Mouse (Mus musculus) frontal cortex, adult (tissue): ENCODE data around the gene Mfsd4b1.
A peak's percentile ranks its signal among the peaks of the same experiment; 100 is the strongest.

Experiments
- ATAC-seq: cut with Nextera tagmentation; 2 replicates; pipeline ENCODE4 v1.9.2; 2017; ENCODE audit warnings: mild to moderate bottlenecking, moderate library complexity, mixed read lengths; ENCODE audit not compliant: low TSS enrichment

The Mfsd4b1 gene

DNA sequence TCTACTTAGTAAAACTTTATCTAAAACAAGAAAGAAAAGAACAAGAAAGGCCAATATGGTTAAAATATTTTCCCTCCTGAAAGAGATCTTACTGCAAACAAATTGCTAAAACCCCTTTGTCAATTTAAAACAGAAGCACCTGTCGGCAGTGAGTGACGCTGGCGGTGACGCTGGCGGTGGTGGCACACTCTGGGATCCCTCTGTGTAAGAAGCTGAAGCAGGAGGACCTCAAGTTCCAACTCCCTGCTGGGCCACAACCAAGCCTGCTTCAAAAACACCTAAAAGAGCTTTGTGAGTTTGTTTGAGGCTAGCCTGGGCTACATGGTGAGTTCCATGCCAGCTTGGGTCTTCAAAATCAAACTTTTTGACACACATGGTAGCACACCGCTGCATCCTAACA lies 9.9 kb upstream of the Mfsd4b1 start:
- no peak for ATAC-seq

DNA sequence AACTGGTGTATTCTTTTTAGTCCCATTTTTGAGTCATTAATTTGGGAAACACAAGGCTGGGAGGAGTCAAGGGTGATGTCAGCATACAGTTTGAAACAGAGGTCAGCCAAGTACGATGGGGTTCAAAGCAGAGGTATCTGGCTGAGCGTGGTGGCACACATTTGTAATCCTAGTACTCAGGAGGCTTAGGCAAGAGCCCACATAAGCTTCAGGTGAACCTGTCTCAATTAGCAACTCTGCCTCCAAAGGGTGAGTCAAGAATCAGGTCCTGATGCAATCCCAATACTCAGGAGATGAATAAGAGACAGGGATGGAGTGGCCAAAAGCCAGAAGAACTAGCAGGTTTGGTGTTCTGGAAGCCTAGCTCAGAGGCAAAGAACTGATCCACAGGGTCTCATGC lies 7.8 kb upstream of the Mfsd4b1 start:
- no peak for ATAC-seq

DNA sequence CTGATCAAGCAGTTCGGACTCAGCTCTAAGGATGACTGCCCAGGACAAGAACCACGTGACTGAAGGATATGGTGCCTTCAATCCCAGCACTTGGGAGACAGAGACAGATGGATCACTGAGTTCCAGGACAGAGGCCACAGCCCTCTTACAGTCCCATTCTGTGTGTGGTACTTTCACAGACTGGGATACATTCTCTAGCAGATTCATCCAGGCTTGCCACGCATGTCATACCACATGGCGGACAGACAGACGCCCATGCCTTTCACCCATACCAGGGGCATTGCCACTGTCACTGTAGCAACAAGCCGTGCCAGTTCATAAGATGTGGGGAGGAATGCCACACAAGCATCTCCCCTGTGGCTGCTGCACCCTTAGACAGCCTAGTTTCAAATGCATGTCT lies 5.6 kb upstream of the Mfsd4b1 start:
- ATAC-seq: no peak

DNA sequence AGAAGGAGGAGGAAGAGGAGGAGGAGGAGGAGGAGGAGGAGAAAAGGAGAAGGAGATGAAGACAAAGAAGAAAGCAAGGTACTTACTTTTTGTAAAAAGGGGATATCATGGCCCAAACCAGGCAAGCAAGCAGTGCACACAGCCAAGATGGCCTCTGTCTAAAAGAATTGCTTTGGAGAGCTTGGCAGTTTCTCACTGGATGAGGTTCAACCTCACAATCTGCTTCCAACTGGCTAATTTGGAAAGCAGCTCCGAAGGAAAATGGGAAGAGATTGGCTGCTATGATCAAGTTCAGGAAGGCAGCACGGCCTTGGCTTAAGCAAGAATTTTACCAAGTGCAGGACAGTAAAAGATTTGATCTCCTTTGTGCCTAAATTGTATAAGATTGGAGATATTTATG lies 4.5 kb upstream of the Mfsd4b1 start:
- no peak for ATAC-seq

DNA sequence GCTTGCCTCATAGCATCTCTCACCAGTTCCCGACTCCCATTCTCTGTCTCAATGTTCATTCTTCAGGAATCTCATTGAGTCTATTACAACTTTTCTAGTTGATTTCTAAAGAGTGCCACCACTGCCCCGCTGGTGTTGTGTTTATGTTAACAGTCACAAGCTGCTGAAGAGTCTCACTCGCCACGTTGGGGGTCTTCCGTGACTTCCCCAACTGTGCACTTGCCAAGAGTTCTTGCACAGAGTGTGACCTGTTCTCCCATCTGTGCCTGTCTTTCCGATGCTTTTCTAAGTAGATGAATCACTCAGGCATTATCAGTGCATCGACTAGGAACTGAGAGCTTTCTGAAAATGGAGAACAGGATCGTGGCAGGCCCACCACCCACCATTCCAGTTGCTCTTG lies 3.0 kb upstream of the Mfsd4b1 start:
- no peak for ATAC-seq

DNA sequence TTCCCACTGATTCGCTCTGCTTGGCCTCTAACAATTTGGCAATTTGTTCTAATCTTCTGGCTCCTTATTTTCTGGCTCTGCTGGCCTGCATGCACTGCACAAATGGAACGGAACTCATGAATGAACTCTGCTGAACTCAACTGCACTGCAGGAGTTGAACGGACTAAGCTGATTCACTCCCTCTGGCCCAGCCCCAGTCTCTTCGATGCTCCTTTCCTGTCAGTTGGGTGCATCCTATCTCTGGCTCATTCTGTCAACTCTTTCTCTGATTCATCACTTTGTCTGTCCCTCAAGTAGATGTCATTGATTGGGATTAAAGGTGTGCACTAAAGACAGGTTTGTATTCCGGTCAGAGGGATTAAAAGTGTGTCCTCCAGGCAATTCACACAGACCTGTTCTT lies 1.5 kb upstream of the Mfsd4b1 start:
- no peak for ATAC-seq

DNA sequence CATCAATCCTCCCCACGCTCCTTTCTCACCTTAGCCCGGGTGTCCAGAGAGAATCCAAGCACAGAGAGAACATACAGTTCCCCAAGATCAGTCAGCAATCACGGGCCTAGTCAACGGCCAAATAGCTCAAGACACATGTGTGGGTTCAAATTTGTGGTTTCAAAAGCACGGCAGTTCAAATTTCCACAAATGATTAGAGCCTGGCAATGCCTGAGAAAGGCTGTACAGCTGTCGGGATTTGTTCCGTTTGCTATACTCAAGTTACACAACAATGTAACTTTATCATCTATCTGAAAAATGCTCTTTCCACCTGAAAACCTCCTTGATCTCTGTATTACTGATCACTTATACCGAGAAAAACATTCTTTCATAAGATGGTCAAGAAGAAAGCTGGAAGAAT lies 492 bp upstream of the Mfsd4b1 start:
- ATAC-seq: peak; percentile 48

DNA sequence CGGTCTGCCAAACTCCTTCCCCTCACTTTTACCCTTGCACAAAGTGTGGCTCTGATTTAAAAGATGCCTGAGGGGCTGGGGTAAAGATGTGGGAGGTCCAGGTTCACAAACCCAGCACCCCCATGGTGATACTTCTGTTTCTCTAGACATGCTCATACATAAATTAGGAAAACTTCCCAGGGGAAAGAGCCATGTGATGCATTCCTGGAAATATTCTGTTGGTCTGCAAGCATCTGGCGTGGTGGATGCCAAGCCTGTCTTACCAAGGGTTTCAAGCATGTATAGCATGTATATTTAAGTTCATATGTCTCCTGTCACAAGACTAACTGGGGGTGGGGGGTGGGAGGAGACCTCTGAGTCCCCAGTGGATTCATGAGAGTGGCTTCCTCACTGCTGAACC lies 4.7 kb downstream of the Mfsd4b1 start:
- no peak for ATAC-seq

DNA sequence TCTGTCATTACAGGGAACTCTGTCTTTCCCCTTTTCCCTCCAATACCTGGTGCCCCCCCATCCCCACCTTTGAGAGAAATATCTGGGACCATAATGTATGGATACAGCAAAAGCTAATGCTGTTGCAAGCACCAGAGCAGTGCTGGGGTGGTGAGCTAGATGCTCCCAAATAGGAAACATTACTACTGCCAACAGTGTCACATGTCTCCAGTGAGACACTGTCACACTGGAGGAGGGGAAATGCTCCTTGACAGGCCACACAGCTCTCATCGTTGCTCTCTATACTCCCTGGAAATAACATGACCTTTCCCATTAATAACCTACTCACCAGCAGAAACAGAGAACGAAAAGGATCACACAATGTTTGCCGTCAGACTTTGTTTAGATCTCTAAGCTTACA lies 5.6 kb downstream of the Mfsd4b1 start:
- peak; percentile 74 for ATAC-seq

DNA sequence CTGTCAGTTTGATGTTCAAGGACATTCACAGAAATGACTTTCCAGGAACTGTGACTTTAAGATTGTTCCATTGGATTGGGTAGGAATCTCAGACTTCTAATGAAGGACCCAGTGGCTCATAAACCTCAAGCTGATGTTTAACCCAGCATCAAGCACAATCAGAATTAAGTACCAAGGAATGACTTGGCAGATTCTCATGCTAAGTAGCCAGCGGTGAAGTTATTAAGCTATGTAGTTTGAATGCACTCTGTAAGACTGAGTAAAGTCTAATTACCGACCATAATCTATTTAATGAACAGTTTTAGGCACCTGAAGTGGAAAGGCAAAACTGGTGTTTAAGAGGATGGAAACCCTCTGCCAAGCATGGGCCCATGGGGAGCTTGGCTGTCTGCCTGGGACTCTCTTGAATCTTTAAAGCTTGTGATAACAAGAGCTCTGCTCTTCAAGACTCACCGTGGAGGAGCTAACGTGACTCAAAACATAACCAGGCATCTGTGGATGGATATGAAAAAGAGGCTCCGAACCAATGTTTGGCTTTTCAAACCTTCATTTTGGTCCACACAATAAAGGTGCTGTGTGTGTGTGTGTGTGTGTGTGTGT lies 6.7 kb downstream of the Mfsd4b1 start:
- no peak for ATAC-seq

DNA sequence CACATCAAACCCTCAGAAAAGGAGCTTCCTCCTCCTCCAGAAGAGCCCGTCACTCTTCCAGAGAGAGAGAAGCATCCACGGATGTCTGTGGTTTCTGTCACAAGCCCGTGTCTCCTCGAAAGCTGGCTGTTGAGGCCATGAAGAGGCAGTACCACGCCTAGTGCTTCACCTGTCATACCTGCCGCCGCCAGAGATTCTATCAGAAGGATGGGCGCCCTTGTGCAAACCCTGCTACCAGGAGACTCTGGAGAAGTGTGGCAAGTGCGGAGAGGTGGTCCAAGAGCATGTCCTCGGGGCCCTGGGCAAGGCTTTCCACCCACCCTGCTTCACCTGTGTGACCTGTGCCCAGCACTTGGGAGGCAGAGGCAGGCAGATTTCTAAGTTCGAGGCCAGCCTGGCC lies 15.5 kb downstream of the Mfsd4b1 start:
- ATAC-seq: no peak

DNA sequence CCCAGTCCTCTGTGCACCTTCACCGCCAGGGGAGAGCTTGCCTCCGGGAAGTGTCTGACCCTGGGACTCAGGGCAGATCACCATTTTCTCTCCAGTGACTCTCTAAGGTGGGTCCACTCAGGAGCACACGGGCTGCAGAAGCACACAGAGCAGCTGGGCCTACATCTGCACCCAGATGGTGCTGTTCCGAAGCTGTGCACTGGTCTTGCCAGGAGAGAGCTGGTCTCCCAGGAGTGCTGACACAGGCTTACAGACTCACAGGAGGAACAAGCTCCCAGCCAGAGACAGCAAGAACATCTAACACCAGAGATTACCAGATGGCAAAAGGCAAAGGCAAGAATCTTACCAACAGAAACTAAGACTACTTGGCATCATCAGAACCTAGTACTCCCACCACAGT lies 16.2 kb downstream of the Mfsd4b1 start:
- peak; percentile 55; the same call in 1 of the 2 replicates for ATAC-seq

DNA sequence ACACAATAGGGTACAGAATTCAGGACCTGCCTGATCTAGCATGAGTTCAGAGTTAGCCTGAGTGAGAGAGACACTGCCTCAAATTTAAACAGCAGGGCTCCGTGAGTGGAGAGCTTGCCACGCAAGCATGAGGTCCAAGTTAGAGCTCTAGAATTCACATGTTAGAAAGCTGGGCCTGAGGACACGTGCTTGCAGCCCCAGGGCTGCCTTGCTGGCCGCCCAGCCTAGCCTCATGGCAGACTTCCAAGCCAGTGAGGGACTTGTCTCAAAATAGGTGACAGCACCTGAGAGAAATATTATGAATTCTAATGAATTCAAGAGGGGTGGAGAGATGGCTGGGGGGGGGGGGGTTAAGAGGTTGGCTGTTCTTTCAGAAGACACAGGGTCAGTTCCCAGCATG lies 17.1 kb downstream of the Mfsd4b1 start:
- ATAC-seq: no peak

DNA sequence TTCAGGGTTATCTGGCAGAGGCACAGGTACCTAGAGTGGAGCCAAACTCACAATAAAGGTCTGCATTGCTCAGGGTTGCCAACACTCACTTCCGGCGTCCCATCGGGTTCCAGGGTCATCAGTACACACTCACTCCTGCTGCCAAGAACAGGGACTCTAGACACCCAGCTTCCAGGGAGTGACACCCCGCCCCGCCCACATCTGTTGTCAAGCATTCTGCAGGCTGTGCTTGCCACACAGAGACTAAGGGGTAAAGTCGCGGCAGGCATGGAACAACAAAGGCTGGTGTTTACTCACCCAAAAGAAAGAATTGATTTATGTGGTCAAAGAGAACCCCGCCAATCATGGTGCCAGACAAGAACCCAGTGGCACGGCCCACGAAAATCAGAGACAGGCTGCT lies 18.1 kb downstream of the Mfsd4b1 start:
- ATAC-seq: no peak

DNA sequence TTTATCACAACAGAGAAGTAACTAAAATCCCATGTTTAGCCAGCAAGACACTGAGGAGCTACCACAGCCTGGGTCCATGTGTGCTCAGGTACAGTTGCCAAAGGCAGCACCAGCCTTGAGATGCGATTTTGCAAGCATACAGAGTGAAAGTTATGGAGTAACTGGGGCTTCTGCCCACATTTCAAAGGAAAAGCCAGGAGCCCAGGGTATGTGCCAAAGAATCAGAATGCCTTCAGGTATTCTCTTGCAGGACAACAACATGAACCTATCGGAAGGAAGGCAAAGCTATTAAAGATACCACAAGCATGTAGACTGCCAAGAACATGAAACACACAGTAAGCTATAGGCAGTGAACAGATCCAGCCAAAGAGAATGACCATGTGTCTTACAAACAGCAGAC lies 24.3 kb downstream of the Mfsd4b1 start:
- ATAC-seq: no peak

DNA sequence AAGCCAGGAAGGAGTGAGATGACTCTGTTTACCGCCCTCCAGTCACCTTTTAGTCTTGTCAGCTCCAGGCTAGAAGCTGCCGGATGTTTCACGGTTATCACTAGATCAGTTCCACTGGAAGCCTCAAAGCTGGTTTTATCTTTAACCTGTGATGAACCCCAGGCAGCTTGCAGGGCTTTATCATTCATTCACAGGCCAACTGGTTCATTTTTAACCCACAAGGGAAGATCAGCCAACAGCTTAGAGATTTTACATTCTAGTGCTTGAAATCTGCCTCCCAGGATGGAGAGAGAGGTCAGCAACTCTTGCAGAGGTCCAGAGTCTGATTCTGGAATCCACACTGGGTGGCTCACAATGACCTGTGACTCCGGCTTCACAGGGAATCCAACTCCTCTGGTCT lies 33.9 kb downstream of the Mfsd4b1 start:
- no peak for ATAC-seq

DNA sequence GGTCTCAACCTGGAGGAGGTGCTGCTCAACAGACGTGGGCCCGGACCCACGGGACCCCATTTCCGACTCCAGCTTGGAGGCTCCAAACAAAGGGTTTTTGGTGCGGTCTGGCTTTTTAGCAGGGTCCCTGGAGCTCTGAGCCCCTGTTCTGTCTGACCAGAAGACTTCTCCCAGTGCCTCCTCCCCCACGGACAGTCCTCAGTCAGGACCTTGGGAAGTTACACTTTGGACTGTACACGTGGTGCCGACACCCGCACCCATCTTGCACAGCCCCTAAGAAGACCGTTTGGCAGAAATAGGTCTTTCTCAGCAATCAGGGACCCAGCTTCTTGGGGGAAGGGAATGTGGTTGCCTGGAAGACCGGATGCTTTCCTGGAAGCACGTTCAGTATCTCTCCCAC lies 38.6 kb downstream of the Mfsd4b1 start, which contains the start of gene Mfsd4b5:
Gene Mfsd4b5, minus strand, starts transcription at position 181 of the 400 bp plus-strand sequence.
- ATAC-seq: no peak

DNA sequence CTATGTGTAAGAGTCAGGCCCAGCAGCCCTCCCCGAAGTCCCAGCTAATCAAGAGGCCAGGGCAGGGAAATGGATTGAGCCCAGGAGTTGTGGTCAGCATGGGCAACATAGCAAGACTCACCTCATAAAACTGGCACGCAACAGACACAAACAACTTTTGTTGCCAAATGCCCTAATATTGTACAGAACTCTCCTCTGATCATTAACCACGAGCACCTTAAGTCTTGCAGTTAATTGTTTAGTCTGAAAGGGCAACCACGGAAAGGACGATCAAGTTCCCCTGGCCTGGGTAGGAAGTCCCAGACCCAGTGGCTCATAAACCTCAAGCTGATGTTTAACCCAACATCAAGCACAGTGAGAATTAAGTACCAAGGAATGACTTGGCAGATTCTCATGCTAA lies 42.5 kb downstream of the Mfsd4b1 start:
- ATAC-seq: no peak

DNA sequence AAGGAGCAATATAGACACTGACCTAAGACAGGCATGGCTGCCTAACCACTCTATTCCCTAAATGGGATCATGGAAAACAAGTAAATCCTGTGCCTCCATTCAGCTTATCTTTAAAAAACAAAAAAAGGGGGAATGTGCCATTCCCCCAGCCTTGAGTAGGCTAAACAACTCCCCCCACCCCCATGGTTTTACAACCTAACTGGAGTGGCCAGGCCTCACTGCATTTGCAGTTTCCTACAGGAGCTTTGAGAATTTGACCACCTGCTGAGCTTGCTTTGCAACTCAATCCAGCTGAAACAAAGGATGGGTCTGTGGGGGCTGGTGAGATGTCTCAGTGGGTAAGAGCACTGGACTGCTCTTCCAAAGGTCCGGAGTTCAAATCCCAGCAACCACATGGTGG lies 46.8 kb downstream of the Mfsd4b1 start:
- ATAC-seq: no peak

DNA sequence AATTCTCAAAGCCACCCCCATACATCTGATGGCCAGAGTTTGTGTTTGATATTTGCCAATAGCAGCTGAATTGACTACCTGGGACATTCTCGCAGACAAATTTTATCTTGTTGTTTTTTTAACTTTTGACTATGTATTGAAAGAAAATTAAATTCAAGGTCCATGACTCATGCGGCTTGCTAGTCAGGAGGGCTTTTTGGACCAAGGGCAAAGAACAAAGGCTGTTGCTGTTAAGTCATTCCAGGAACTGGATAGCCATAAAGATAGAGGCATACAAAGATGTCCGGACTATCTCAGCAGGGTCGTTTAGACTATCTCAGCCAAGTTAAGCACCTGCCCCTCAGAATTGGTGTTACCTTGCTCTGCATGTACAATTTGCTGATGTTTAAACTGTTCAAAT lies 47.7 kb downstream of the Mfsd4b1 start:
- no peak for ATAC-seq

DNA sequence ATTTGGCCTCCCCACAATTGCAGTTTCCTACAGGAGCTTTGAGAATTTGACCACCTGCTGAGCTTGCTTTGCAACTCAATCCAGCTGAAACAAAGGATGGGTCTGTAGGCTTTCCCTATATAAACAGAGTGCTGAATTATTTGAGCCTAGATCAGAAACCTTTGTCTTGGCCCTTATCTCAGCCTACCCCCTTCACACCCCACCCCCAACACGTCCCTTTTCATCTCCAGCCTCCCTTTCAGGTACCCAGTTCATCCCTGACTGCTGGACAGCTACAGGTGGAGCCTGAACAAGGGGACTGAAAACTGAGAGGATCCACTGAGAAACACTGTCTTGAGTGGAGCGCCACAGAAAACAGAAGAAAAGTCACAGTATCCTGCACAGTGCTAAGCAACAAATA lies 49.3 kb downstream of the Mfsd4b1 start:
- no peak for ATAC-seq

DNA sequence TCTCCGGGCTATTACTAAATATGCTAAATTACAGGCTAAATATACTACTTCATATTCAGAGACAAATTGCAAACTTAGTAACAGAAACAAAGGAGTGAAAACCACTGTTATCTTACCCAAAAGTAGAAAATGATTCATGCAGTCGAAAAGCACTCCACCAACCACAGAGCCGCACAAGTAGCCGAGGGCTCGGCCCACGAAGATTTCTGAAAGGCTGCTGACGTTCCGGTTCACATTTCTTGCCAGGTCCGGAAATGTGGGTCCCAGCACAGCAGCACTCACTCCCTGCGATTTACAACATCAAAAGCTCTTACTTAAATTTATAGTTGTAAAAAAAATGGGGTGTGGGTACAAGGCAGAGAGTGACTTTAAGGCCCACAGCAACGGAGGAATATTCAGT lies 50.1 kb downstream of the Mfsd4b1 start:
- ATAC-seq: peak; percentile 67; the same call in 1 of the 2 replicates

DNA sequence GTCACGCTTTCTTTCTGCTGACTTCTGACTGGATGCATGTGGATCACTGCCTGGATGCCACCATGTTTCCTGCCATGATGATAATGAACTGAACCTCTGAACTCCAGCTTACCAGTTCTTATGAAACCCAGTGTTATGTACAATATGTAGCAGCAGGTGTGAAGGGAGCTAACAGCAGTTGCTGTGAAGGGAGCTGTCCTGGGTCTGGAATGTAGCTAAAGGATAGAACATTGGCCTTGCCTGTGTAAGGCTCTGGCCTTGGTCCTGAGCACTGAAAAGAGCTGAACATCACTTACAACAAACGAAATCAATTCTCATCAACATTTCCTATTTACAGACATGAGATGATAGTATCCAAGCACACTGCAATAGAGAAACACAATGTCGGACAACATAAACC lies 57.6 kb downstream of the Mfsd4b1 start:
- ATAC-seq: no peak

DNA sequence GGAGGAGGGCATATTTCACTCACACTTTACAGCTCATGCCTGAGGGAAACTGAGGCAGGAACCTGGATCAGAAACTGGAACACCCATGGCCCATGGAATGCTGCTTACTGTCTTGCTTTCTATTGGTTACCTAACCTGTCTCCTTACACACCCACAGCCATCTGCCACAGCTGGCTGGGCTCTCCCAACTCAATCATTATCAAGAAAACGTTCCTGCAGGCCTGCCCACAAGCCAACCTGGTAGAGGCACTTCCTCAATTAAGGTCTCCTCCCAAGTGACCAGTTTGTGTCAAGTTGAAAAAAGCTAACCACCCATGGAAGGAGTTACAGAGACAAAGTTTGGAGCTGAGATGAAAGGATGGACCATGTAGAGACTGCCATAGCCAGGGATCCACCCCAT lies 63.2 kb downstream of the Mfsd4b1 start:
- no peak for ATAC-seq

DNA sequence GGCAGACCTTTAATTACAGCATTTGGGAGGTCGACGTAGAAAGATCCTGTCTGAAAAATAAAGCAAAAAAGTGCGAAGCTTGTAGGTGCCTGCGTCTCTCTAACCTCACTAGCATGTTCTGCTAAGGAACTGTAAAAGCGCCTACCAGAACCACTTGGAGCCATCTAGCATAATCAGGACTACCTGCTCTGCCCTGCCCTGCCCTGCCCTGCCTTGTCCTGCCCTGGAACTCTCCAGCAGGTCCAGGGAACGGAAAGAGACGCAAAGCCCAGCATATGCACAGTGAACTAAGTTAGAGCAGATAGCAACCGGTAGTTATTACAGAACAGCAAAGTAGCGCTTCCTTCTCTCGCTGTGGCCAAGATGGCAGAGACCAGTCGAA lies 64.6 kb downstream of the Mfsd4b1 start:
- ATAC-seq: 0 out of 2 replicates have a peak, but pooled peaks have one; percentile 5
